Mouse (Mus musculus) embryo, embryonic 10.5 days (tissue): ENCODE measurements at regions not wholly inside any gene's neighbourhood (a gene's known extent, or its start where the extent isn't known, plus 50 kb on each side); places are given as distances from the start of the nearest gene placed in this dataset.

Source experiments
- DNase-seq: peaks from one replicate; pipeline ENCODE4 v3.0.0-alpha.2; 2015; ENCODE audit warnings: low spot score

DNA sequence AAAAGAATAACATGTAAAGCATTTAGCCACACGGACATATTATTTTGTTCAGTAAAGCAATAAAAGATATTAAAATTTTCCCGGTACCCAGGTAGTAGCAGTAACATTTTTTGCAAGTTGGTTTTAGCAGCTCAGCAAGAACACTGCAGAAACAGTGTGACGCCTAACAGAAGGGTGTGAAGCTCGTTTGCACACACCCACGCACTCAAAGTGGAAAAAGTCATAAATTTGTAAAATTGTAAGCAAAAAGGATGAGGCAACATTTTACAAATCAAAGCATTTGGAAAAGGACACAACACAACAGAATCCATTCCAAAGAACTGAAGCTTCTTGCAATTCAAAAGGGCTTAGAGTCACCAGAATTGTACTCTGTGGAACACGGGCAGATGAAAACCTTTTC, 1053.6 kb upstream of the Celf2 start:
- no peak for DNase-seq

DNA sequence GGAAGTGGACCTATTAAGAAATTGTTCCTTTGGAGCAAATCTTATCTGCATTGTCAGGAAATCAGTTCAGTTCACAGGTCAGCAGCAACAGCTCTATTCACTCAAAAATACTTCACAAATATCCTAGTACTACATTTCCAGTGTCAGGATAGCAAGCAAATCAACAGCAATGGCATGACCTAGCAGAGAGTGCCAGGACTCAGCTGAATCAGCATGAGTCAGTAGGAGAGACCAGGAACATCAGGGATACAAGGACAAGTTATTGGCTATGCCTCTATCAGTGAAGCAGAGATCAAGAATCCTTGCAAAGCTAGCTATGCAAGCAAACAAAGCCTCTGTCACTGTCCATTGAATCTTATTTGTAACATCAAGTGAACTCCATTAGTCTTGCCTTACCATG, 1036.8 kb upstream of the Celf2 start:
- no peak for DNase-seq

DNA sequence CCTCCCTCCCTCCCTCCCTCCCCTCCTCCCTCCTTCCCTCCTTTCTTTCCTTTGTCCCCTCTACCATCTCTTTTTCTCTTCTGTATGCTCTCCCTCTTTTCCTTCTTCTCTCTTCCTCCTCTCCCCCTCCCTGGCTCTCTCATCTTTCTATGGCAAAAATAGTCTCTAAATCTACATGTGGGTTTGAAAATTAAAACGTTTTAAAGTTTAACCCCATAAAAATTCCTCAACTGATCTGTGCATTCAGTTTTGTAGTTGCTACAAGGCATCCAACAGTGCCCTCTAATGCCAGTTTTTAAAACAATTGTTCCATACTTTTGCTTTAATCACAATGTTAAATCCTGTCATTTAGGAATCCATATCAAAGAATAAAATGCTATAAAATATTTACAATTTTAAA, 1027.5 kb upstream of the Celf2 start:
- peak; percentile 26 for DNase-seq

DNA sequence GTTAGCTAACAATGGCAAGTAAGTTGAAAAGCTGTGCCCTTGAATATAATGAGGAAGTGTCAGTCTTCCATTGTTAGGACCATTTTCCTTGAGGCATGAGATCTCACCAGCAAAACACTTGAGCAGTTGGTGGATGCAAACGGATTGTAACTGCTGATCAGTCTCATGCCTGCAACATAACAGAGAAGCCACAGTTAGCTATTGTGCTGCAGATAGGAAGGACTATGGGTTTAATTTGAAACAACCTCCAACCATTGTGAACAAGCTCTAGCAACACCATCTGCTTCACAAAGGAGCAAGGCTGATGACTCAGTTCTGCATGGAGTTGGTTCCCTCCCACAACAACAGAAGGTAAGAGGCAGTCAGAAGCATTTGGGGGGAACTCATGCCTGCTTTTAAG, 989.1 kb upstream of the Celf2 start:
- peak; percentile 6 for DNase-seq

DNA sequence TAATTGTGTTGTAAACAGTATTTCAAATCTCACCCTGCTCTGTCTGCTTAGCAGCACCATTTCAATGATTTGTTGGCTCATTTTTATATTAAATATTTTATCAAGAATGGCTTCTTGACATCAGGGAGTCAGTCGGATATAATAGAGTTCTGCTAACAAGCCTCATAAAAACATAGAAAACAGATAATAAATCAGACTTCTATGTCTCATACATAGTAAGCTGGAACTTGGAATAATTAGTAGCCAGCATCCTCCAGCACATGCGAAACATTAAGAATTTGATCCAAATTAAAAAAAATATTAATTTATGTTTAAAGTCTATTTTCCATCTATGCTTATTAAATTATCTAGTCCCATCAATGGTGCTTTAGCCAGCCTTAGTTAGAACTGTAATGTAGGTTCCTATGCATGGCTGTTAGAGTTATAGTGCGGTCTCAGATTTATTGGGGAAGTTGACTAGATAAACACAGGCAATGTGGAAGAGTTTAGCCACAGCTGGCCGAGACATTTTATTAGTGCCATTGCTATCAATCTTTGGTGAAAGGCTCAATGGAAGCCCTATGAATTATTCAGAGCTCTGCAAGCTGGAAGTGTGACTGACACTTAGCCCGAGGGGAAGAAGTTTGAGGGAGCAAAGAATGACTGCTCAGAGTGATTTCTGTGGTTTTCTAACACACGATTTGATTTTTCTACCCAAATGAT, 968.6 kb upstream of the Celf2 start:
- DNase-seq = peak; percentile 66

DNA sequence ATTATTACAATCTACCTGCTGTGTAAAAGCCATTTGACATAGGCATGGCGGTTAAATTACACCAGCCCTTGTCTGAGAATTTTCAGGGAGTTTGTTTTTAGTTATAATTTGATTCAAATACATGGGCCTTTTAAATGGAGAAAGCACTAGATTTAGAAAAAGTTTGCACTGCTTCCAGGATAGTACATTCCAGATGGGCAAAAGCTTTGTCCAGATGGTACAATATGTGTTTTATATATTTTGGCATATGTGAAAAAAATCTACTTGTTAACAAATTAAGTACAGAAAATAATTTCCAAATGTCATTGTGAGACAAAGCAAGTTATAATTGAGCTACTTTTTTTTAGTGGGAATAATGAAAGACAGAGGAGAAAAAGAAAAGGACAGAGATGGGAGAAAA, 961.2 kb upstream of the Celf2 start:
- no peak for DNase-seq

- no peak for DNase-seq
Observed at GRCm38 (mm10) chr2:8468989-8469388, 959.6 kb upstream of the Celf2 start.

DNA sequence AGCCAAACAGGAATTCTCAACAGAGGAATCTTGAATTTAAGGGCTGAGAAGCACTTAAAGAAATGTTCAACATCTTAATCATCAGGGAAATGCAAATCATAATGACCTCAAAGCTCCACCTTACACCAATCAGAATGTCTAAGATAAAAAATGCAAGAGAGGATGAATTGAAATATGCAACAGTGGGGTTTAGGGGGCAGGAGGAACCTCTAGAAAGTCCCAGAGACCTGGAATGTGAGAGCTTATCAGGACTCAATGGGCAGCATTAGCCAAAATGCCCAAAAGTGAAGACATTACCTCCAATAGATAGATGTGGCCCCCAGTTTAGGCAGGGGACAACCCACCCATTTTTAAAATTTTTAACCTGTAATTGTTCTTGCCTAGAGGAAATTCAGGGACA, 959.0 kb upstream of the Celf2 start:
- DNase-seq = no peak

- no peak for DNase-seq
Observed at GRCm38 (mm10) chr2:8467531-8468203, 958.3 kb upstream of the Celf2 start.

GRCm38 (mm10) chr2:8452566-8453243, 943.3 kb upstream of the Celf2 start:
- peak; percentile 4 for DNase-seq

DNA sequence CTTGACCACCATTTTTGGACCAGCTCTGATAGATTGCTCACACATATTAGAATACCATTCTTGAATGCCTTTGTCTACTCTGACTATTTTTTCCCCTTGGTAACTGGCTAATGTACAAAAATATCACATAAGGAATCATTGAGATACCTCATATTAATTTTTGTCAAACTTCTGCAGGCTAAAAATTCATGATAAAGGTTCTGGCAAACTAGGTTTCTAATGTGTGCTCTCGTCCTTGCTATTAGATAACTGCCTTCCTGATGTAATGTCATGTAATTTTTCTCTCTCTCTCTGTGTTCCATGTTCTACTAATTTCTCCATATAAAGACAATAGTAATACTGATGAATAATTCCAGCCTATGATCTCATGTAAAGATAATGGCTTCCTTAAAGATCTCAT, 931.9 kb upstream of the Celf2 start:
- DNase-seq = no peak

- DNase-seq = no peak
Observed at GRCm38 (mm10) chr2:8429652-8430343, 920.4 kb upstream of the Celf2 start.

- no peak for DNase-seq
Observed at GRCm38 (mm10) chr2:8428145-8428544, 918.8 kb upstream of the Celf2 start.

- no peak for DNase-seq
Observed at GRCm38 (mm10) chr2:8427720-8428119, 918.4 kb upstream of the Celf2 start.

DNA sequence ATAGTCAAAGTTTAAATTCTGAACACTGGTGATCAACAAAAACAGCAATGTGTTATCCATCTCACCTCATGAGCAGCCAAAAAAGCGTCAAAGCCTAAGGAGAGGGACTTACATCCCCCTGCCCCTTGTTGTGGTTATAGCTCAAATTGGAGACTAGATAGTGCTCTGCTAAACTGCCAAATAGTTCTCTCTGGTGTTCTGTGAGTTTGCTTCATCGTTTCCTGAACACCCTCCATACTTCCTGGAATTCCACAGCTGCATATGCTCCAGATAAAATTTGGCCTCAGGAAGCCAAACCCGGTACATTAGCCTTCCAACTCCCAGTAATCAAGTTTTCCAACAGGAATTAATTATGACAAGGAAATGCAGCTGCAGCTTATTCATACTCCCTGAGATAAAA, 906.6 kb upstream of the Celf2 start:
- no peak for DNase-seq

GRCm38 (mm10) chr2:8394128-8394527, 884.8 kb upstream of the Celf2 start:
- DNase-seq = no peak

- no peak for DNase-seq
Observed at GRCm38 (mm10) chr2:8389530-8389929, 880.2 kb upstream of the Celf2 start.

- DNase-seq = peak; percentile 66
Observed at GRCm38 (mm10) chr2:8380246-8380645, 870.9 kb upstream of the Celf2 start.

- DNase-seq = no peak
Observed at GRCm38 (mm10) chr2:8379590-8379989, 870.2 kb upstream of the Celf2 start.

GRCm38 (mm10) chr2:8347867-8348266, 838.5 kb upstream of the Celf2 start:
- no peak for DNase-seq

GRCm38 (mm10) chr2:8344748-8345147, 835.4 kb upstream of the Celf2 start:
- DNase-seq = no peak

- no peak for DNase-seq
Observed at GRCm38 (mm10) chr2:8338271-8338670, 828.9 kb upstream of the Celf2 start.

DNA sequence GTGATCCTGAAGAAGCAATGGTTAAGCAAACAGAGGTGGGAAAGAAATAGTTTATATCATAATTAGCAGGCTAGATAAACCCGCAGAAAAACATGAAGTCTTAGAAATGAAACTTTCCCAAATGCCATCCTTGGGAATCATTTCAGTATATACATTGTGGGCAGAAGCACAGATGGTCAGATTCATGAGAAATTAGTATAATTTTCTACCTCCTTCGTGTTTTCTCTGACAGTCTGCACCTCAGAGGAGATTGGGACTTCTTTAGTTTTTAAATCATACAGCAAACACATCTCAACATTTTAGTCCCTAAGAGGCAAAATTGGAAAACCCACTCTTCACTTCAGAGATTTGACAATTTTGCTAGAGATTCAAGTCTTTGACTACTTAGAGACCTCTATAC, 786.6 kb upstream of the Celf2 start:
- no peak for DNase-seq
